Mouse (Mus musculus) CD4-positive, CD25-positive, alpha-beta regulatory T cell, adult 9 weeks (primary cell): ENCODE results near the gene Tarsl2. TPM values are rescaled to one million over a fixed set of nuclear protein-coding genes. Genes with fewer than 3 reads are reported as not detected.

ENCODE experiments used
- polyA plus RNA-seq: library from polyadenylated mRNA; unstranded; fragments of 100-300 nt; shearing (Covaris generic); gene quantifications from one replicate; pipeline ENCODE4 v1.2.1, GENCODE M21; 2017

Tarsl2 gene
- 0.53 TPM for polyA plus RNA-seq

GRCm38 (mm10) chr7:65644643-65645351 lies at the start of gene Tarsl2:
TSS of gene Tarsl2 (plus strand) at chr7:65644898.

GRCm38 (mm10) chr7:65690869-65691268 lies 46.2 kb downstream of the Tarsl2 start, which contains the start of gene Tm2d3:
TSS of gene Tm2d3 (plus strand) at chr7:65691169.

Other genes starting within 250 kb of the Tarsl2 start
- gene Tjp1, start 117.1 kb upstream of the Tarsl2 start, polyA plus RNA-seq = 0.04 TPM
- 129 TPM for gene Tm2d3, start 46.3 kb downstream of the Tarsl2 start, polyA plus RNA-seq
- not detected for gene Pcsk6, start 216.8 kb downstream of the Tarsl2 start, polyA plus RNA-seq